Mouse (Mus musculus) cerebellum, postnatal 36 days (tissue): Measurements from ENCODE around the gene Casp1.

Experiments
- DNase-seq, 2 experiments: peaks; one replicate each; pipeline ENCODE4 v3.0.0; 2021 to 2022; ENCODE audit warnings: mixed read lengths in 2 of 2

The Casp1 gene

GRCm38 (mm10) chr9:5298329-5299131 lies at the start of gene Casp1:
Gene Casp1, plus strand, starts transcription at chr9:5298517.
- no peak for DNase-seq

GRCm38 (mm10) chr9:5263951-5264475 lies 34.3 kb upstream of the Casp1 start:
- no peak for DNase-seq

- no peak for DNase-seq
Measured at GRCm38 (mm10) chr9:5270274-5270673, 28.0 kb upstream of the Casp1 start.

- DNase-seq, result no peak
Measured at GRCm38 (mm10) chr9:5270884-5271283, 27.4 kb upstream of the Casp1 start.

- DNase-seq, result no peak
Measured at GRCm38 (mm10) chr9:5271334-5271845, 26.9 kb upstream of the Casp1 start.

GRCm38 (mm10) chr9:5286071-5286470 lies 12.2 kb upstream of the Casp1 start:
- DNase-seq, result no peak

GRCm38 (mm10) chr9:5286597-5286996 lies 11.7 kb upstream of the Casp1 start:
- DNase-seq, result no peak

- DNase-seq, result no peak
Measured at GRCm38 (mm10) chr9:5296354-5297237, 1.7 kb upstream of the Casp1 start.

GRCm38 (mm10) chr9:5299132-5299381 lies 740 bp downstream of the Casp1 start:
- no peak for DNase-seq

GRCm38 (mm10) chr9:5308561-5308960 lies 10.2 kb downstream of the Casp1 start, which contains the start of gene Casp4:
Gene Casp4, plus strand, starts transcription at chr9:5308828.
- no peak for DNase-seq

GRCm38 (mm10) chr9:5310112-5310511 lies 11.8 kb downstream of the Casp1 start:
- no peak for DNase-seq

- DNase-seq, result no peak
Measured at GRCm38 (mm10) chr9:5311435-5311834, 13.1 kb downstream of the Casp1 start.

GRCm38 (mm10) chr9:5328204-5328603 lies 29.9 kb downstream of the Casp1 start:
- no peak for DNase-seq

GRCm38 (mm10) chr9:5332441-5332840 lies 34.1 kb downstream of the Casp1 start:
- no peak for DNase-seq

- no peak for DNase-seq
Measured at GRCm38 (mm10) chr9:5333422-5333821, 35.1 kb downstream of the Casp1 start.

- DNase-seq, result no peak
Measured at GRCm38 (mm10) chr9:5343092-5343491, 44.8 kb downstream of the Casp1 start.

GRCm38 (mm10) chr9:5344090-5344489 lies 45.8 kb downstream of the Casp1 start:
- no peak for DNase-seq

GRCm38 (mm10) chr9:5345291-5345898 lies 47.1 kb downstream of the Casp1 start, which contains the start of gene Casp12:
Gene Casp12, plus strand, starts transcription at chr9:5345430.
- DNase-seq, result no peak

GRCm38 (mm10) chr9:5347381-5347780 lies 49.1 kb downstream of the Casp1 start:
- DNase-seq, result no peak

- no peak for DNase-seq
Measured at GRCm38 (mm10) chr9:5353673-5354072, 55.4 kb downstream of the Casp1 start.

- no peak for DNase-seq
Measured at GRCm38 (mm10) chr9:5356801-5357200, 58.5 kb downstream of the Casp1 start.
